Mouse (Mus musculus) kidney, postnatal 0 days (tissue): ENCODE results near the gene Myo6. TPM values are rescaled to one million over a fixed set of nuclear protein-coding genes. Genes with fewer than 3 reads are reported as not detected.

ENCODE experiments used
- ATAC-seq: fragments of 200-750 bp; cut with Nextera tagmentation; replicated peaks from 2 replicates; pipeline ENCODE4 v1.8.0; 2017; ENCODE audit warnings: low read depth, moderate number of reproducible peaks, moderate TSS enrichment, moderate library complexity; ENCODE audit not compliant: low FRiP score
- DNase-seq: peaks from one replicate; pipeline ENCODE4 v3.0.0-alpha.2; 2016; ENCODE audit warnings: low spot score
- H3K27ac ChIP-seq: fragments of 300-500 bp; sonication (generic); 2 replicates; pipeline ENCODE4 v1.5.1; 2014; ENCODE audit warnings: mild to moderate bottlenecking
- H3K27me3 ChIP-seq: fragments of 300-500 bp; sonication (generic); 2 replicates; pipeline ENCODE4 v1.6.1; 2014; ENCODE audit warnings: low read length, mixed read lengths; ENCODE audit not compliant: insufficient read depth
- H3K36me3 ChIP-seq: fragments of 300-500 bp; sonication (generic); 2 replicates; pipeline ENCODE4 v1.6.1; 2014; ENCODE audit warnings: low read length, mixed read lengths; ENCODE audit not compliant: insufficient read depth
- H3K4me1 ChIP-seq: fragments of 300-500 bp; sonication (generic); replicated peaks from 2 replicates; pipeline ENCODE4 v1.6.1; 2014; ENCODE audit warnings: antibody characterized with exemption, low read length, mixed read lengths; ENCODE audit not compliant: insufficient read depth
- H3K4me2 ChIP-seq: fragments of 300-500 bp; sonication (generic); 2 replicates; pipeline ENCODE4 v1.6.1; 2014; ENCODE audit warnings: mild to moderate bottlenecking, low read length, moderate library complexity, mixed read lengths
- H3K4me3 ChIP-seq: fragments of 300-500 bp; sonication (generic); replicated peaks from 2 replicates; pipeline ENCODE4 v1.5.1; 2014; ENCODE audit warnings: low read depth, low read length
- H3K9ac ChIP-seq: fragments of 300-500 bp; sonication (generic); 2 replicates; pipeline ENCODE4 v1.6.1; 2014; ENCODE audit warnings: low read depth, low read length
- H3K9me3 ChIP-seq: fragments of 300-500 bp; sonication (generic); replicated peaks from 2 replicates; pipeline ENCODE4 v1.6.1; 2016; ENCODE audit warnings: low read length, inconsistent platforms, mixed read lengths
- CTCF ChIP-seq: IDR thresholded peaks from 2 replicates; pipeline ENCODE4 v1.5.1; 2016; ENCODE audit warnings: antibody characterized with exemption, low read depth, mild to moderate bottlenecking, moderate library complexity
- WGBS: fragments of 180-500 bp; shearing (Covaris S2); extraction: QIAGEN DNeasy Blood & Tissue Kit; methylation state at CpG from one replicate; pipeline ENCODE4 v1.1.7; 2014; 5-methylcytosine and 5-hydroxymethylcytosine counted together
- polyA plus RNA-seq: library from polyadenylated mRNA; unstranded; fragments of >200 nt; fragmentation: Nextera tagmentation; extraction: Ambion mirVana; gene quantifications from 2 replicates; pipeline ENCODE4 v1.2.1, GENCODE M21; 2015

Gene Myo6
- polyA plus RNA-seq, 1 experiment from 2014 or later = 51.0 TPM

DNA sequence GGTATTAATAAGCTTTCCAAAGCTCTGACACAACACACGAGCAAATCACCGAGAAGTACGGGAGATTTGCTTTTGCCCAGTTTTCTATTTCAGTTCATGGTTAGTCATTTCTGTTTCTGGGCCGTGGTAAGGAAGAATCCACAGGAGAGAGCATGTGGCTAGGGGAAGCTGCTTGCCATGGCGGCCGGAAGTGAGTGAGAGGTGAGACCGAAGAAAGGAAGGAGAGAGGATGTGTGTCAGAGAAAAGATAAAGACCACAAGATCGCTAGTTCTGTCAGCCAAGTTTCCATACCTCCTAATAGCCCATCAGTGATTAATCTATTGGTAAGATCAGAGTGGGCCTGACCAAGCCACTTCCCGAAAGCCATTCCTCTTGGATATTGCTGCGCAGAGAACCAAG is 87.3 kb downstream of the Myo6 start:
- DNase-seq (no peak), ATAC-seq (no peak)
- no peak for TF ChIP-seq CTCF
- no peak overlapping the region for H3K4me3 ChIP-seq
- no peaks in the 10 kb centered on the region for H3K9me3 ChIP-seq
- H3K27me3 ChIP-seq = no peaks in the 10 kb centered on the region
- H3K9ac ChIP-seq = no peak overlapping the region
- no peak overlapping the region for H3K4me2 ChIP-seq
- WGBS = 84% methylated on average over 10 of the region's 10 CpGs
- H3K36me3 ChIP-seq = 0 out of 2 replicates have a peak, but pooled peaks cover 3% of the 10 kb centered on the region
- H3K27ac ChIP-seq = no peak overlapping the region
- H3K4me1 ChIP-seq = no peaks in the 10 kb centered on the region

DNA sequence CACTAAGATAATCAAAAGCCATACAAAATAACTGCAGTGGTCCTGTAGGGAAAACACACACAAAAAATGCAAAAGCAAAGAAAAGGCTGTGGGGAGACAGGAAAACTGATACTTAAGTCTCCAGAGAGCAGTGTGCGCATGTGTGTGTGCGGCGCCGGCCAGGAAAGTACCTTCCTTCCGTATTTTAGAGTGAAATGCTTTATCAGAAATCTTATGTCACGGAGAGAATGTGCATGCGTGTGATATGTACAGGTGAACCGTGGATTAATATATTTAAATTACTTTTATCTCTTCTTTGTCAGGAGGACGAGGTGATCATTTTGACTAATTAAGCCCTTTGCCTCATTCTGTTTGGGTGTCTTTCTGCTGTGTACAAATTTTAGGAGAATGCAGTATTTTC is 88.4 kb downstream of the Myo6 start:
- Histone ChIP-seq H3K9ac (no peak overlapping the region), H3K27ac (no peak overlapping the region), H3K4me3 (no peak overlapping the region), H3K4me2 (no peak overlapping the region), H3K9me3 (no peaks in the 10 kb centered on the region), H3K27me3 (no peaks in the 10 kb centered on the region), H3K4me1 (no peaks in the 10 kb centered on the region), H3K36me3 (0 out of 2 replicates have a peak, but pooled peaks cover 3% of the 10 kb centered on the region)
- DNase-seq (no peak), ATAC-seq (no peak)
- WGBS = 92% methylated on average over 9 of the region's 9 CpGs
- TF ChIP-seq CTCF = no peak

DNA sequence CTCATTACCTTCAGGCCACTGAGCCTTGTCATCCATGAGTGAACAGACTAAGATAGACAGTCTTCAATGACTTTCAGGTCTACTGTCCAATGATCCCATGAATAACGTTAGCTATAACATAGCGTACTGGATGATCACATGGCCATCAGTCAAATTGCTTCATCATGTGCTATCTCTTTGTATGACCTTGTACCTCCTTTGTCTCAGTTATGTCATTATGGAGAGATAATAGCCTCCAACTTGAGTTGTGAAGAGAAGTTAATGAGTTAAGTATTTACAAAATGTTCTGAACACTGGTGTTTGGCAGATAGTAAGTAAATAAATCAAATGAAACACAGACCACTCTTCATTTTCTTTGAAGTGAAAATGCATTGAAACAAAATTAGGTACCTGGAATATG is 91.7 kb downstream of the Myo6 start:
- 88% methylated on average over 2 of the region's 2 CpGs for WGBS
- H3K9ac ChIP-seq = no peak overlapping the region
- H3K4me2 ChIP-seq = no peak overlapping the region
- H3K9me3 ChIP-seq = no peaks in the 10 kb centered on the region
- no peak for DNase-seq
- H3K4me1 ChIP-seq = no peaks in the 10 kb centered on the region
- 0 out of 2 replicates have a peak, but pooled peaks cover 3% of the 10 kb centered on the region for H3K36me3 ChIP-seq
- no peak overlapping the region for H3K4me3 ChIP-seq
- TF ChIP-seq CTCF = no peak
- ATAC-seq = no peak
- no peak overlapping the region for H3K27ac ChIP-seq
- no peaks in the 10 kb centered on the region for H3K27me3 ChIP-seq

DNA sequence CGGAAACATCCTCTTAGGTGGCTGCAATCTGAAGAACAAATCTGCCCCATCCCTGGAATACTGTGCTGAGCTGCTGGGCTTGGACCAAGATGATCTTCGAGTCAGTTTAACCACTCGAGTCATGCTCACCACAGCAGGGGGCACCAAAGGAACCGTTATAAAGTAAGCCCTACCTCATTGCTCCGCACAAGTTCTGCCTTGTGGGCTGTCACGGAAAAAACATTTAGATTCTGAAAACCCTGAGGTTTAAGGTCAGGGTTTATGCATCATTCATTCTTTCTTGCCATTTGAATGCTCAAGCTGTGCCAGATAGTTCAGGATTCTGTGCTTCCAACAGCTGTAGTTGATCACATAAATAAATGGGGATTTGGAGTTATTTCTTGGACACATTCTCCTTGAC is 93.6 kb downstream of the Myo6 start:
- 0 out of 2 replicates have a peak, but pooled peaks cover 7% of the 10 kb centered on the region for H3K4me1 ChIP-seq
- no peak overlapping the region for H3K4me2 ChIP-seq
- no peak overlapping the region for H3K4me3 ChIP-seq
- H3K36me3 ChIP-seq = no peaks in the 10 kb centered on the region
- H3K27me3 ChIP-seq = no peaks in the 10 kb centered on the region
- peak; percentile 86 for DNase-seq
- TF ChIP-seq CTCF = peak; percentile 43; the same call in 1 of the 2 replicates
- no peaks in the 10 kb centered on the region for H3K9me3 ChIP-seq
- H3K27ac ChIP-seq = no peak overlapping the region
- no peak overlapping the region for H3K9ac ChIP-seq
- WGBS = 41% methylated on average over 6 of the region's 6 CpGs
- ATAC-seq = no peak; the same call in 1 of the 2 replicates

DNA sequence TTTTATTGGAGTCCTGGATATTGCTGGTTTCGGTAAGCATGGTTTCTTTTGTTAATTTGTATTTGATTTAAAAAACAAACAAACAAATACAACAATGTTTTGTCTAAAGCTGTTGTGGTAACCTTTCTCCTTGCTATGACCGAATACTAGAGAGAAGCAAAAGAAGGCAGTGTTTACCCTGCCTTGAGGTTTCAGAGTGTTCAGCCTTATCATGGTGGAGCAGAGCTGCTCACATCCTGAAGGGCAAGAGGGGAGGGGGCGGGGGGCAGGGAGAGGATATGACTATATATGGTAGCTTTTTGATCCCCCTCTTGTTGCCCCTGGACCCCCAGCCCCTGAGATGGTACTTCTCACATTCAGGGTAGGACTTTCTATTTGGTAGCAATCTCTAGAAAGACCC is 96.1 kb downstream of the Myo6 start:
- Histone ChIP-seq H3K27ac (no peak overlapping the region), H3K4me2 (no peak overlapping the region), H3K4me1 (0 out of 2 replicates have a peak, but pooled peaks cover 7% of the 10 kb centered on the region), H3K9me3 (no peaks in the 10 kb centered on the region), H3K36me3 (0 out of 2 replicates have a peak, but pooled peaks cover under 1% of the 10 kb centered on the region), H3K9ac (no peak overlapping the region), H3K27me3 (no peaks in the 10 kb centered on the region), H3K4me3 (no peak overlapping the region)
- 86% methylated on average over 3 of the region's 3 CpGs for WGBS
- no peak for ATAC-seq
- DNase-seq = no peak
- TF ChIP-seq CTCF = no peak

DNA sequence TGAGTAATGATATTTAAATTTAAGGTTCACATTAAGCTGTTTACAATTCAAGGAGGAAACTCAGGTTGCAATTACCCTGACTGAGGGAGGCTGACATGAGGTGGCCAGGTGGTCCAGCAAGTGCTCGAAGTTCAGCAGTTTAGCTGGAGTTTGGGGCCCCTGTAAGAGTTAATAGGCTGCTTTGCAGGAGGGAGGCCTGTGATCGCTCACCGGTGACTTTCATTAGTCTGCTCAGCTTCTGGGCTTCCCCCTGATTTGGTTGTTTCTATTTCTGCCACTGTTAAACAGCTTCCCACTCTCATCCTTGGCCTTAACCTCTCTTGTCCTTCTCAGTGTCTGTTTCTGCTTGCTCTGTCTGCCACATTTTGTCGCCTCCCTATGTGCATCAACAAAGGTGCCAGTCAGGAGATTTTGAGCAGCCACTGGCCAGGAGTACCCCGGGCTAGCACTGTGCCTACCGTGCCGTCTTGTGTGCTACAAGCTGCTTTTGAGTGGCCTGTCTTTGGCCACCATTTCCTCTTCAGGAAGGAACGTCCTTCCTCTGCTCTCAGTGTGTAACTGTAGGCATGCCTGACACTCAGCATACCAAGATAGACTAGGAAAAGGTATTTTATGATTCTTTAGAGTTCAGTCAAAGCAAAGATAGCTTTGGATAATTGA is 97.7 kb downstream of the Myo6 start:
- Histone ChIP-seq H3K9ac (no peak overlapping the region), H3K4me1 (0 out of 2 replicates have a peak, but pooled peaks cover 7% of the 10 kb centered on the region), H3K27me3 (no peaks in the 10 kb centered on the region), H3K27ac (no peak overlapping the region), H3K9me3 (no peaks in the 10 kb centered on the region), H3K36me3 (0 out of 2 replicates have a peak, but pooled peaks cover 4% of the 10 kb centered on the region), H3K4me3 (no peak overlapping the region), H3K4me2 (no peak overlapping the region)
- ATAC-seq (no peak), DNase-seq (no peak)
- WGBS = 38% methylated on average over 8 of the region's 8 CpGs
- no peak for TF ChIP-seq CTCF

DNA sequence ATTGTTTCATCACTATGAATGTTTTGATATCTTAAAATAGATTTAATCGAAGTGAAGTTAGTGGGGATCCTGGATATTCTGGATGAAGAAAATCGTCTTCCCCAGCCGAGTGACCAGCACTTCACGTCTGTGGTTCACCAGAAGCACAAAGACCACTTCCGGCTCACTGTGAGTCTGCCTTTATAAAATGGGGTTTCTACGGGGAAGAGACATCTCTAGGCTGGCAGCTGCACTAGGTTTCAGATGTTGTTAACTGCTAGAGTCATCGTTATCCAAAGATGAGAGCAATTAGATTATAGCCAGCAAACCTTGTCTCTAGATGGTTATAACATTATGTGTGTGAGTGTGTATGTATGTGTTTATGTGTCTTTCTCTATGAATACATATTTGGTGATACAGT is 101.3 kb downstream of the Myo6 start:
- no peak for TF ChIP-seq CTCF

More for the DNA sequence above, 101.3 kb downstream of the Myo6 start:
- no peak for DNase-seq
- H3K4me3 ChIP-seq = no peak overlapping the region
- WGBS = 91% methylated on average over 7 of the region's 7 CpGs
- H3K36me3 ChIP-seq = peaks cover 7% of the 10 kb centered on the region
- no peaks in the 10 kb centered on the region for H3K27me3 ChIP-seq
- H3K4me1 ChIP-seq = 0 out of 2 replicates have a peak, but pooled peaks cover 7% of the 10 kb centered on the region
- no peak overlapping the region for H3K4me2 ChIP-seq
- no peak for ATAC-seq
- H3K27ac ChIP-seq = no peak overlapping the region
- H3K9ac ChIP-seq = no peak overlapping the region
- no peaks in the 10 kb centered on the region for H3K9me3 ChIP-seq
